Mouse (Mus musculus) liver, adult (tissue): ENCODE results near the gene Plekha7.

Experiments used
- GATA4 ChIP-seq: IDR thresholded peaks from 2 replicates; pipeline ENCODE4 v1.6.1; 2014; ENCODE audit warnings: mild to moderate bottlenecking, low read length; ENCODE audit not compliant: insufficient replicate concordance

Plekha7 gene

GRCm38 (mm10) chr7:116268113-116268926, 39.9 kb downstream of the Plekha7 start:
- no peak for TF ChIP-seq GATA4

- TF ChIP-seq GATA4 = no peak
These were observed 44.9 kb downstream of the Plekha7 start for GRCm38 (mm10) chr7:116263281-116263680.

GRCm38 (mm10) chr7:116262508-116262907, 45.7 kb downstream of the Plekha7 start:
- TF ChIP-seq GATA4 = no peak

GRCm38 (mm10) chr7:116262101-116262500, 46.1 kb downstream of the Plekha7 start:
- no peak for TF ChIP-seq GATA4

GRCm38 (mm10) chr7:116260826-116261615, 47.2 kb downstream of the Plekha7 start:
- no peak for TF ChIP-seq GATA4

- TF ChIP-seq GATA4 = no peak
These were observed 49.6 kb downstream of the Plekha7 start for GRCm38 (mm10) chr7:116258464-116259185.

- TF ChIP-seq GATA4 = no peak
These were observed 50.2 kb downstream of the Plekha7 start for GRCm38 (mm10) chr7:116257953-116258352.

GRCm38 (mm10) chr7:116255664-116256063, 52.5 kb downstream of the Plekha7 start:
- no peak for TF ChIP-seq GATA4

- no peak for TF ChIP-seq GATA4
These were observed 53.5 kb downstream of the Plekha7 start for GRCm38 (mm10) chr7:116254660-116255059.

- no peak for TF ChIP-seq GATA4
These were observed 55.7 kb downstream of the Plekha7 start for GRCm38 (mm10) chr7:116252470-116252869.

- TF ChIP-seq GATA4 = no peak
These were observed 56.7 kb downstream of the Plekha7 start for GRCm38 (mm10) chr7:116251516-116251915.

GRCm38 (mm10) chr7:116248536-116248935, 59.6 kb downstream of the Plekha7 start:
- TF ChIP-seq GATA4 = no peak

GRCm38 (mm10) chr7:116247377-116247729, 60.8 kb downstream of the Plekha7 start:
- TF ChIP-seq GATA4 = no peak

GRCm38 (mm10) chr7:116246696-116247376, 61.3 kb downstream of the Plekha7 start:
- TF ChIP-seq GATA4 = no peak
